Mouse (Mus musculus) liver, adult 2 months (tissue): ENCODE measurements around the gene Scgb2b18. TPM values are rescaled to one million over a fixed set of nuclear protein-coding genes. Genes with fewer than 3 reads are reported as not detected.
"Not testable (repeated sequence)": the region's sequence is repeated elsewhere in the genome, so short reads cannot be mapped to it uniquely, and the experiment has no call there.

Source experiments
- DNase-seq: peaks from one replicate; pipeline ENCODE4 v3.0.0-alpha.2; 2011; ENCODE audit warnings: low read depth, low spot score; ENCODE audit errors: extremely low read depth
- H3K27ac ChIP-seq: fragments of 200-500 bp; replicated peaks from 2 replicates; pipeline ENCODE4 v1.5.1; 2012; ENCODE audit warnings: low read depth, mild to moderate bottlenecking, control low read depth, inconsistent platforms, low read length; ENCODE audit not compliant: insufficient read depth
- H3K27me3 ChIP-seq: fragments of 200-500 bp; 2 replicates; pipeline ENCODE4 v1.6.1; 2012; ENCODE audit warnings: mild to moderate bottlenecking, moderate library complexity, low read length, inconsistent platforms; ENCODE audit not compliant: control insufficient read depth, insufficient read depth
- H3K36me3 ChIP-seq: fragments of 200-500 bp; 2 replicates; pipeline ENCODE4 v1.6.1; 2012; ENCODE audit warnings: low read length, inconsistent platforms; ENCODE audit not compliant: control insufficient read depth, insufficient read depth
- H3K4me1 ChIP-seq: fragments of 200-500 bp; 2 replicates; pipeline ENCODE4 v1.6.1; 2011; ENCODE audit warnings: low read length; ENCODE audit not compliant: control insufficient read depth, insufficient read depth
- H3K4me3 ChIP-seq: fragments of 200-500 bp; 2 replicates; pipeline ENCODE4 v1.5.1; 2011; ENCODE audit warnings: low read depth, mild to moderate bottlenecking, control low read depth, low read length, moderate library complexity; ENCODE audit not compliant: insufficient read depth
- H3K79me2 ChIP-seq: fragments of 200-500 bp; 2 replicates; pipeline ENCODE4 v1.6.1; 2012; ENCODE audit warnings: inconsistent platforms, mild to moderate bottlenecking, low read length, moderate library complexity; ENCODE audit not compliant: control insufficient read depth, insufficient read depth
- H3K9ac ChIP-seq: fragments of 200-500 bp; 2 replicates; pipeline ENCODE4 v1.6.1; 2012; ENCODE audit warnings: low read depth, mild to moderate bottlenecking, control low read depth, inconsistent platforms, low read length
- WGBS: fragments of 180-500 bp; shearing (Covaris S2); methylation state at CpG from one replicate; pipeline ENCODE4 v1.1.7; 2018; 5-methylcytosine and 5-hydroxymethylcytosine counted together
- polyA plus RNA-seq: library from polyadenylated mRNA; depleted of rRNA; stranded (reverse); fragments of >200 nt; gene quantifications from 2 replicates; pipeline ENCODE4 v1.2.3, GENCODE M21; 2012; rRNA removed
- total RNA-seq: library from RNA; depleted of rRNA; stranded (reverse); fragments of >200 nt; gene quantifications from 2 replicates; pipeline ENCODE4 v1.2.3, GENCODE M21; 2014; rRNA removed

The Scgb2b18 gene
- not detected in 2 replicates for total RNA-seq
- not detected in 2 replicates for polyA plus RNA-seq

- not testable (repeated sequence) for H3K4me1 ChIP-seq, H3K4me3 ChIP-seq, H3K9ac ChIP-seq, H3K27ac ChIP-seq, H3K79me2 ChIP-seq, H3K27me3 ChIP-seq, DNase-seq, H3K36me3 ChIP-seq
- 60% methylated on average over 2 of the region's 2 CpGs for WGBS
Measured at GRCm38 (mm10) chr7:33173764-33174163, at the start of gene Scgb2b18. Scgb2b18 (minus strand) TSS chr7:33173864.

DNA sequence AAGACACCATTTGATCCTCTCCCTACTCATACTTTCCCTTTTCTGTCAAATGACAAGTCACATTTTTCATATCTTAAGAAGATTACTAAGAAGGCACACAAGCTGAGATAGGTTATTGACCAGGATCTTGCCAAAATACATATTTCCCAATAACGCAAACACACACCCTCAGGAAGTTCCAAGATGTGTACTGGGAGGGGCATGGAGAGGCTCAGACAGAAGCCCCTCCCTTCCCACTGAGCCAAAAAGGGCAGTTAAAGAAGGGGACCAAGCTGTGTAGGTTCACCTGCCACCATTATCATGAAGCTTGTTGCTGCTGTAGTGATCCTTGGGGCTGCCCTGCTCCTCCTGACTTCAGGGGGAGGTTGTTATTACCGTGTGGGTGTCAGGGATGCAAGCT, 11.6 kb upstream of the Scgb2b18 start, which contains the start of gene Scgb1b18:
Gene Scgb1b18 (plus strand): TSS at position 301 of the 400 bp plus-strand sequence.
- not testable (repeated sequence) for H3K27me3 ChIP-seq, H3K4me1 ChIP-seq, H3K27ac ChIP-seq, H3K9ac ChIP-seq, DNase-seq, H3K4me3 ChIP-seq, H3K36me3 ChIP-seq, H3K79me2 ChIP-seq
- WGBS, result no CpG with 5 or more reads among the region's 2 CpGs

Other genes starting within 250 kb of the Scgb2b18 start
- not detected in 2 replicates for gene Scgb2b17, start 117.3 kb downstream of the Scgb2b18 start, total RNA-seq
- gene Scgb2b17, start 117.3 kb downstream of the Scgb2b18 start, polyA plus RNA-seq, result not detected in 2 replicates
- not detected in 2 replicates for gene Scgb1b17, start 110.4 kb downstream of the Scgb2b18 start, total RNA-seq
- not detected in 2 replicates for gene Scgb1b17, start 110.4 kb downstream of the Scgb2b18 start, polyA plus RNA-seq
- gene Scgb1b18, start 11.7 kb upstream of the Scgb2b18 start, total RNA-seq, result not detected in 2 replicates
- gene Scgb1b18, start 11.7 kb upstream of the Scgb2b18 start, polyA plus RNA-seq, result not detected in 2 replicates
- gene Scgb2b19, start 106.5 kb upstream of the Scgb2b18 start, total RNA-seq, result not detected in 2 replicates
- not detected in 2 replicates for gene Scgb2b19, start 106.5 kb upstream of the Scgb2b18 start, polyA plus RNA-seq
- not detected in 2 replicates for gene Scgb1b19, start 113.4 kb upstream of the Scgb2b18 start, total RNA-seq
- gene Scgb1b19, start 113.4 kb upstream of the Scgb2b18 start, polyA plus RNA-seq, result not detected in 2 replicates
- gene Scgb2b20, start 192.5 kb upstream of the Scgb2b18 start, total RNA-seq, result not detected in 2 replicates
- gene Scgb2b20, start 192.5 kb upstream of the Scgb2b18 start, polyA plus RNA-seq, result not detected in 2 replicates
- not detected in 2 replicates for gene Scgb1b20, start 199.4 kb upstream of the Scgb2b18 start, total RNA-seq
- not detected in 2 replicates for gene Scgb1b20, start 199.4 kb upstream of the Scgb2b18 start, polyA plus RNA-seq